Mouse (Mus musculus): ENCODE measurements around the gene Ankrd13d.

Ankrd13d gene

GRCm38 (mm10) chr19:4282898-4283553 lies at the start of gene Ankrd13d:
Gene Ankrd13d, minus strand, starts transcription at chr19:4283137.
- peak; percentile 62 for DNase-seq (ENCODE audit: low spot score)

GRCm38 (mm10) chr19:4332653-4333052 lies 49.7 kb upstream of the Ankrd13d start:
- peak; percentile 73 for DNase-seq (ENCODE audit: low spot score)

- DNase-seq (ENCODE audit: low spot score), result no peak
Observed at GRCm38 (mm10) chr19:4331273-4331672, 48.3 kb upstream of the Ankrd13d start.

DNA sequence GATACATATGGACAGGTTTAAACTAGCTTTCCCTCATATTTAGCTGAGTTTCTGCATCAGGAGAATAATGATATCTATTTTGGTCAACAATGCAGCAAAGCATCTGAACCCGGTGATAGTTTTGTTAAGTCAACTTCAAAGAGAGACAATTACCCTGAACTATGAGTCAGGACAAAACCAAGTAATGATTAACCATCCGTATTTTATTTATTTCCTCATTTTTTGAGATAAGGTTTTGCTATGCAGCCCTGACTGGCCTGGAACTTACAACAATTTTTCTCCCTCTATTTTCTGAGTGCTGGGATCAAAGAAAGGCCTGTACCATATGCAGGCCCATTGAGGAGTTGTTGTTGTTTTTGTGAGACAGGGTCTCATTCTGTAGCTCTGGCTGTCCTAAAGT lies 47.7 kb upstream of the Ankrd13d start:
- DNase-seq (ENCODE audit: low spot score), result no peak

- no peak for DNase-seq (ENCODE audit: low spot score)
Observed at GRCm38 (mm10) chr19:4328737-4329304, 45.9 kb upstream of the Ankrd13d start.

DNA sequence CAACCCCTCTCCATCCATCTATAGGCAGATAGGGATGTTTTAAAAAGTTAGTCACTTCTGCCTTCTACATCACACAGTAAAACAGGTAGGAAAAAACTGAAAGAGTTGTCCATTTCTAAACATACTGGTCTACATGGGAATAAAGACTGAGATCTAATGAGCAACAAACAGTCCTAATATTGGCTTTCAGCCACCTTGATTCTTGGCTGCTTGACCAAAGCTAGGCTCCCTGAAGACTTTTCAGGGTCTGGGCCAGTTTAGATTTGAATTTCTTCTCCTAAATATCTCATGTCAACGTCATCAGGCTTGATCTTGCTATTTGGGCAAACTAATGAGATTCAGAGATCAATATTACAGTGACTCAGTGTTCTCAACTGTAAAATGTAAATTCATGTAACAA lies 43.9 kb upstream of the Ankrd13d start:
- DNase-seq (ENCODE audit: low spot score), result peak; percentile 40

- DNase-seq (ENCODE audit: low spot score), result no peak
Observed at GRCm38 (mm10) chr19:4326106-4326505, 43.2 kb upstream of the Ankrd13d start.

- DNase-seq (ENCODE audit: low spot score), result no peak
Observed at GRCm38 (mm10) chr19:4322134-4322533, 39.2 kb upstream of the Ankrd13d start.

DNA sequence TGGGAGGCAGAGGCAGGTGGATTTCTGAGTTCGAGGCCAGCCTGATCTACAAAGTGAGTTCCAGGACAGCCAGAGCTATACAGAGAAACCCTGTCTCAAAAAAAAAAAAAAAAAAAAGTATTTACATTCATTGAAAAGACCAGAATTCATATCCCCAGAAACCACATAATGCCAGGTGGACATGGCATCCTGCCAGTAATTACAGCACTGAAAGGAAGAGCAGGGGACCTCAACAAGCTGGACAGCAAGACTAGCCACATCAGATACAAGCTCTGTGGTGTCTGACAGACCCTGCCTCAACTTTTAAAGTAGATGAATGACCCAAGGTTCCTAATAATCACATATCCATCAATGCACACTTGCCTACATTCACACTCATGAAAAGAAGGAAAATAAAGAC lies 38.7 kb upstream of the Ankrd13d start:
- no peak for DNase-seq (ENCODE audit: low spot score)

DNA sequence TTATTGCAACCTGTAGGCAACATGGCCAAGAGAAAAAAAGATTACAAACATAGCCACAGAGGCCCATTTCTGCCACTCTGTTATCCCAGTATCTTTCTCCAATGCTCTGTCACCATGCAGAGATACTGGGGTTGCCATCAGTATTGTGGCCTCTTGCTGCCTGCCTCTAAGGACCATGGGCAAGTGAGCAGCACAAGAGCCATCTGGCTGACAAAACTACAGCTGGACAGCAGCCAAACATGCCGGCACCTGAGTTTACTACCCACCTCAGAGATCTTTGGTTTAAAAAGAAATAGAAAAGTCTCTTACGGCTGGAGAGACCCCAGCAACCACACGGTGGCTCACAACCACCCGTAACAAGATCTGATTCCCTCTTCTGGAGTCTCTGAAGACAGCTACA lies 36.3 kb upstream of the Ankrd13d start:
- DNase-seq (ENCODE audit: low spot score), result no peak

DNA sequence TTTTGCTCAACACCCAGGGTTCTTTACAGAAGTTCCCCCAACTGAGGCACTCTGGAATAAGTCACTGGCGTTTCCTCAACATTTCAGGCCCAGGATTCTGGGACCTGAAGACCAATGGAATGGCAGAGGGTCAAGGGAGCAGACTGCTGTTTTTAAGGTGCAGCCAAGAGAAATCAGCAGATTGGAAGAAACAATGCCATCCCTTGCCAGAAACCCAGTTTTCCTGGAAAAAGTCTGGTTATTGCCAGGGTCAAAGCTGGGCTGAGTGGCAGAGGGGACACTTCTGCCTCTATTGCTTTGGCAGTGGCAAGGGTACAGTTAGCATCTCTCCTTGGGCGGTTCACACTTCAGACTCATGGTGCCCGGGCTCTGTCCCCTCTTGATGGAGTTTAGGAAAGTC lies 34.2 kb upstream of the Ankrd13d start:
- peak; percentile 74 for DNase-seq (ENCODE audit: low spot score)

GRCm38 (mm10) chr19:4315223-4315944 lies 32.4 kb upstream of the Ankrd13d start:
- DNase-seq (ENCODE audit: low spot score), result peak; percentile 95

GRCm38 (mm10) chr19:4309776-4310185 lies 26.8 kb upstream of the Ankrd13d start:
- peak; percentile 85 for DNase-seq (ENCODE audit: low spot score)

DNA sequence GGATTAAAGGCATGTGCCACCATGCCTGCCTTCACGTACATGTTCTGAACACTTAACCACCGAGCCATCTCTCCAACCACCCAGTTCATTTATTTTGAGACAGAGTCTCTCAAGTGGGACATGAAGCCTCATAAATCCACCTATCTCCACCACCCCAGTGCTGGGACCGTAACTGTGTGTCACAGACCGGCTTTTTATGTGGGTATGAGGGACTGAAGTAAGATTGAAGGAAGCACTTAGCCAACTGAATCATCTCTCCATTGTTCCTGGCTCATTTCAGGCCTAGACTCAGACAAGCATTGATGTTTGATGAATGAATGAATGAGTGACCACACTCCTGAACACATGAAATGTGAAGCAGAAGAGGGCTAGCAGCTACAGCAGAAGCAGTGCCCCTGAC lies 26.4 kb upstream of the Ankrd13d start:
- DNase-seq (ENCODE audit: low spot score), result no peak

DNA sequence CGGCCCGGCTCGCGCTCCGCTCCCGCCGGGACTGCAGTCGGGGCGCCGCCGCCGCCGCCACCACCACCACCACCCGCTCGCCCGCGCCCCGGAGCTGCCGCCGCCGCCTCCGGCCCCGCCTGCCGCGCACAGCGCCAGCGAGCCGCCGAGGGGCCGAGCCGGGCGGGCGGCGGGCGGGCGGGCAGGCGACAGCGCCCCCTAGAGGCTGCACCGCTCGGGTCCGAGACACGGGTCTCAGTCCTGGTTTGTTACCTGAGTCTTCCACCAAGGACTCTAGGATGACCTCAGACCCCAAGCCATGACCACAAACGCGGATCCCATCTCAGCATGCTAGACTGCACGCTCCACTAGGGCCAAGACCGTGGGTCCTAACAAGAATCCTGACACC lies 23.2 kb upstream of the Ankrd13d start, which contains the start of gene Grk2:
Gene Grk2 (minus strand): TSS at position 33 of the 388 bp plus-strand sequence.
- peak; percentile 68 for DNase-seq (ENCODE audit: low spot score)

- peak; percentile 45 for DNase-seq (ENCODE audit: low spot score)
Observed at GRCm38 (mm10) chr19:4305491-4306189, 22.7 kb upstream of the Ankrd13d start.

GRCm38 (mm10) chr19:4304871-4305321 lies 22.0 kb upstream of the Ankrd13d start:
- DNase-seq (ENCODE audit: low spot score), result no peak

DNA sequence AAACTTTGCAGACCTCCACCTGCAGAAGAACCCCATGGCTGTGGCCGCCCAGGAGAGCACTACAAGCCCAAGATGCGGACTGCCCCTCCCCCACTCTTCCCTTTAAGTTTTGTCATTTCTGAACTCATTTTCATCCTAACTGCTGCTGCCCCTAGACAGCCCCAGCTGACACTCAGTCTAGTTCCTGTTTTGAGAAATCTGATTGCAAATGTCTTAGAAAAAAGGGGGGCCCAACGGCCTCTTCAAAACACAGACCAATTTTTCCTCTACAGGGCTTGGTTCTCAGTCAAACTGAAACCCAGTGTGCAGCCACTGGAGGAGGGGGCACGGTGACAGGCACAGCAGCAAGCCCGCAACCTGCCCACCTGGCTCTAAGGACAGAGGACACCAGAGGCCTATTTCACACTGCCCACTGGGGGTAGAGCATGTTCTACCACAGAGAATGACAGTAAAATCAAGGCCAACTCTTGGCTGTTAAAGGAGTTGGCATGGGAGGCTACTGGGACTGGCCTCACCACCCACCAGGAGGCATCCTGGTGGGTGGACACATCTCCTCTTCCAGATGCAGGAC lies 21.4 kb upstream of the Ankrd13d start:
- DNase-seq (ENCODE audit: low spot score), result no peak

DNA sequence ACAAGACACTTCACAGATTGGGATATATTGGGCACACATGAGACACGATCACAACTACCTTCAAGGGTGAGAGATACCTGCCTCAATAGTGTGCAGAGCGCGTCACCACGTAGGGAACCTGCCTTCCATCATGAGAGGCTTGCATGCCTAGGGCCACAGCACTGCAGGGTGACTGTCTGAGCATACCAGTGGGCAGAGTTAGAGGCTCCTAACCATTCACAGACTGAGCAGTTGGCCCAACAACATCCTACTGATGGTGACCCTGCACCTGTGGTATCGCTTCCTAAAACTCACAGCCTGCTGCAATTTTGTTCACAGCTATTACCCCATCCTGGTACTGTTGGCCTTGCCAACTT lies 20.7 kb upstream of the Ankrd13d start:
- DNase-seq (ENCODE audit: low spot score), result no peak

DNA sequence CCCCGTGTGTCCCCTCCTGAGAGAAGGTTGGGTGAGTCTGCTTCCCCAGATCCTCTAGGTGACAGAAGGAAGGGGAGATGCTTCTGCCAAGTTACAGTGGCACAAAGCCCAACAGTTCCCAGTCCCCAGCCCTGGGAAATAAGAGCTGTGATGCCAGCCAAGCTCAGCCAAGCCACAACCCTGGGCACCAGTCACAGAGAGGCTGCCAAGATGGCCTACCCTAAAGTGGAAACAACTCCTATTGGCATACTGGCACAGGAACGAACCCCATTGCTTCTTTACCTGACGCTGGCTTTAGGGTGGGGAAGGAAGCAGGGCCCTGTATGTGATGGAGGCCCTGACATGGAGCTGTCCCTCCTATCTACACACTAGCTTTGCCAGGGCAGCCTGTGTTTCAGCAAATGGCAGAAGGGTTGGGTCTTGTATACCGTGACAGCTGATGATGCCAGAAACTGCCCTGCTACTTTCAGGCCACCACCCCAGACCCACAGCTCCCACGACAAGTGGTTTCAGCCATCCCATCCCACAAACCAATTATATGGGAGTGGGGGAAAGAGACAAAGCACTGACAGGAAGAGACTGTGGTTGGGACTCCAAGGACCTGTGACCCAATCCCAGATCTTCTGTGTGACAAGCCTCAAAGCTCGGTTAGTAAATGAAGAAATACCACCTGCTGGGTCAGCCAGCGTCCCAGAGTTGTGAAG lies 20.2 kb upstream of the Ankrd13d start:
- peak; percentile 88 for DNase-seq (ENCODE audit: low spot score)

Data from adipocyte (in vitro differentiated cells).